Mouse (Mus musculus) layer of hippocampus, adult 8-10 months (tissue): ENCODE measurements at regions not wholly inside any gene's neighbourhood (a gene's known extent, or its start where the extent isn't known, plus 50 kb on each side); places are given as distances from the start of the nearest gene placed in this dataset.

Experiments used
- DNase-seq, 2 experiments: peaks; one replicate each; pipeline ENCODE4 v3.0.0; 2022; ENCODE audit warnings: low spot score in 2 of 2

DNA sequence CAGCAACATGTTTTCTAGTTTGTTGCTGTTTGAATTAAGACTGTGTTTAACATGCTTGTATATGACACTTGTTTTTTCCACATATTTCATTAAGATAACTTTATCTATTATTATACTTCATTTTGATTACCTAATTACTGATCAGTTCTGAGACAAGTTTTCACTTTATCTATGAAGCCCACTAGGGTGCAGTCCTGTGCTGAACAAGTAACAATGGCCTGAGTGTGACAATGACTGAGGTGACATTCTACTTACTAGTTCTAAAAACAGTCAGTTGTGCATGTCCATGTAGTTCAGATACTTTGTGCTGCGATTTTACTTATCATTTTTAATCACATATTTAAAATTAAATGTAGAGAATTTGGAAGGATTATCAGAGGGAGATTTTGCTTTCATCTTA, 1795.2 kb upstream of the Gm37988 start:
- no peak for DNase-seq

DNA sequence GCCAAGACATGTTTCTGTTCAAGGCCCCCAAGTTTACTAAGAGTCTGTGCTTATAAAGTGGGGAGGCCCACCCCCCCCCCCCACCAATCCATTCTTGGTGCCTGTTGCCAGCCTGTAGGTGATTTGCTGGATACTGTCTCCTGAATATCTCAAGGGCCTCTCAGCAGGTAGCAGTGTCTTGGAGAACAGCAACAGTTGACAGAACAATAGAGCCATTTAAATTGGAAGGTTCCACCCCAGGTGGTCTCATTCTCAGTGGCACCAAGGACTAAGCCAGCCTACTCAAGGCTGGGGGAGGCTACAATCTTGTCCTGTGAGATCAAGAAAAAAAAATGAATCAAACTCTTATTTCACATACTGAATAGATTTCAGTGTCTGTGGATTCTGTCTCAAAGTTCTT, 1744.9 kb upstream of the Gm37988 start:
- DNase-seq: no peak

DNA sequence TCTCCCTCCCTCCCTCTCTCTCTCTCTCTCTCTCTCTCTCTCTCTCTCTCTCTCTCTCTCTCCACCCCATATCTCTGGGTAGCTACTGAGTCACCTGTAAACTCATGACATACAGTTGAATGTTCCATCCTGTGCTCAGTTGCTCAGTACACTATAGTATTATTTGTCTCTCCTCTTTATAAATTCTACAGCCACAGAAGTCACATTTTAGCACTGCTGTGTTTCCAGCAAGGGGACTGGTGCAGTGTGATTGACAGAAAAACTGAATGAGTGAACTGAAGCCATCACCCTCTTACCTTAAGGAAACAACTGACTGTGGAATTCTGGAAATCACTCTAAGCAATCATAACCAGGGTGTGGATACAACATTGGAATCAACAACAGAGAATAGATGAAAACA, 1713.3 kb upstream of the Gm37988 start:
- no peak for DNase-seq

DNA sequence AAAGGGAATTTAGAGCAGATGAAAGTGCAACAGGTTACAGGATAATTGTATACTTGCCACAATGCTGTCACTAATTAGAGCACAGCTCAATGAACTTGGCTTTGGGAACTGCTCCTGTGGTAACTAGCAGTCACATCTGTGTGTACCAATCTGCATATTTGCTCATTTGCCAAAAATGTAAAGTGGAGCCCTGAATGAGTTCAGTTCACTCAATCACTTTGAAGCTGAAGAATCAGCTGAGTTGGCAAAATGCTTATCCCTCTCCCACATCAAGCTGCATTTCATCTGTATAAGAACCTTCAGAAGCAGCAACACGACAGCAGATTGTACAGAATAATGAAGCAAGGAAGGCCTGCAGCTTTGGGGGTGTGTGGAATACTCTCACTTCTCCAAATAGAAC, 1712.8 kb upstream of the Gm37988 start:
- no peak for DNase-seq

DNA sequence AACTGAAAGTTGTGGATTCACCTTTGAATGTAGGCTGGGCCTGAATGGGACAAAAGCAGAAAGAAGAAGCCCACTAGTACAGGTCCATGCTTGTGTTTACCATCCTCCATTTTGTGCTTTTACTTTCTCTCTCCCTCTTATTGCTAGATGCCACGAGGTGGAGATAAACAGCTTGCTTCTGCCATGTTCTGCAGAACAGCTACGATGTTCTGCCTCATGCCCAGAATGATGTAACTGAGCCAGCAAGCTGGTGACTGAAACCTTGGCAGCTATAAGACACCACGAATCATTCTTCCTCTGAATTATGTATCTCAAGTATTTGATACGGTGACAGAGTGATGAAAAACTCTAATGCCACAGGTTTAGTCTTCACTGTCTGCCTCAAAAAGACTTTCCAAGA, 1694.1 kb upstream of the Gm37988 start:
- no peak for DNase-seq

DNA sequence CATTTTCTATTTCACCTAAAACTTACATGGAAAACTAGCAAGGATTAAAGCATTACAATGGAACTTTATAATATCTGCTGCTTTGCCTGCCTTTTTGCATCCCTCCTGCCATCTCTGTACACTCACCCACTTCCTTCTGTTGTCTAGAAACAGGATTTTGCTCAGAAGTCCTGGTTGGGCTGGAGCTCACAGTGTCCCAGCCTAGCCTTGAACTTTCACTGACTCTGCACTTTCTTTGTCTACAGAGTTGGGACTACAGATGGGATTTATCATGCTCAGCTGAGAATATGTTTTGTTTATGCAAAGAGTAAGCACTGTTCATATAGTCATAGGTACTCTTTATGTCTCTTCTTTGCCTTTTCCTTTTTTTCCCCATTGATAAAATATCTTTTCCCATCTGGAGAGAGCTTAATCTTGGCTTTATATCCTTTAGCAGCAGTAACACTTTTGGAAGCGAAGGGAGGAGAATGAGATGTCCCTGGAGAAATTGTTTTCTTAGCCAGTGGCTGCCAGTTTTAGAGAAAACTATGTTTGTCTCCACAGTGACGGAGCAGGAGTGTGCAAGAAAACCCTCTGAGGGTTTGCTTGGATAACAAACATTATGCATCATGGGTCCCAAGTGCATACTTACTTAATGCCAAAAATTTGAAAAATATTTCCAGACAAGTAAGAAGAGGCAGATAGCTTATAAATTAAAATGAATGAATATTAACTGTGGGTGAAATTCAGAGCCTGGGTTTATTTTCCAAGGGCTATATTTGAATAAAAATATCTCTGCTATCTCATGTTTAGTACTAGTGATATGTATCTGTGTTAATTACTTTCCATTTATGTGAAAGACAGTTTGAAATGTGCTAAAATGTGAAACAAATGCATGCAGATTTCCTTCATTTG, 1687.9 kb upstream of the Gm37988 start:
- no peak for DNase-seq

DNA sequence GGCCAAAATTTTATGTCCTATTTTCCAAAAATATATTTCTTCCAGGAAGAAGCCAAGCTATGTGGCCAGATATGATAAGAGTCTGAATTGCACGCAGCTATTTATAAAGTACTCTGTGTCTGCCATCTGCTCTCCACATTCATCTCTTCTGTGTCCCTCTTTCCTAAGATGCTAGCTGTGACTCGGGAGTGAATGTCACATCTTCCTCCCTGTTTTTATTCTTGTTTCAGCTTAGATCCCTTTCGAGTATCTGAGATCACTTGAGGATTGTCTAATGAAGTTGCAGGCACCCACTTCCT, 1687.4 kb upstream of the Gm37988 start:
- DNase-seq: no peak

DNA sequence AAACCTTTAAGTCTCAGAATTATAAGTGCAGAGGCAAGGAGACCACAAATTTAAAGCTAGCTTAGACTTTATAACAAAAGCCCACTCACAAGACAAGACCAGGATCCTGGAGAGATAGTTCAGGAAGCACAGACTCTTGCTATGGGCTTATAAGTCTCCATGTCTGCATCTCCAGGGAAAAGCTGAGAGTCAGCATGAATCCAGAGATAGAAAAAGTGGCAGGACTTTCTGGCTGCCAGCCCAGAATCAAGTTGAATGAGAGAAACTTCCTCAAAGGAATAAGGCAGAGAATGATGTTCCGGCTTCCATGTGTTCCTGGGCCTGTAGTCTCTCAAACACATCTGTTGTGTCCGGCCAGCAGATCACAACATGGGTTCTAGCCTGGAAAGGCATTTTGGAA, 1686.4 kb upstream of the Gm37988 start:
- peak; percentile 13 to 39 for DNase-seq

DNA sequence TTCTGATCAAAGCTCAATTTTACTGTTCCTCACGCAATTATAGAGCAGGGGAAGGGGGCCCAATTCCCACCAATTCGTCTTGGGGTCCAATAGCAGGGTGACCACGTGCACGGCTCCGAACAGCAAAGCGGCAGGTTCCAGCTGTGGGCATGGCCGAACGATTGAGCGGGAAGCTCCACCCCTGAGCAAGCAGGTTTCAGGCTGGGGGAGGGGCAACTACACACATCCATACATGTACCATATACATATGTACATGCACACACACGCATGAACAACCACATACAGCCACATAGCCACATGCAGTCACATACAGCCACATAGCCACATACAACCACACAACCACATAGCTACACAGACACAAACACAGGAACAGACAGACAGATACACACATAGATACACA, 1685.9 kb upstream of the Gm37988 start:
- no peak for DNase-seq
